Mouse (Mus musculus): Measurements from ENCODE around the gene Hsdl1.

Hsdl1 gene

GRCm38 (mm10) chr8:119528762-119529161 lies 46.2 kb downstream of the Hsdl1 start:
- DNase-seq: no peak

- DNase-seq: no peak
Measured at GRCm38 (mm10) chr8:119520102-119520501, 54.9 kb downstream of the Hsdl1 start.

GRCm38 (mm10) chr8:119516674-119517073 lies 58.3 kb downstream of the Hsdl1 start:
- DNase-seq: no peak

GRCm38 (mm10) chr8:119515767-119516166 lies 59.2 kb downstream of the Hsdl1 start:
- DNase-seq: no peak

GRCm38 (mm10) chr8:119514940-119515339 lies 60.0 kb downstream of the Hsdl1 start:
- no peak for DNase-seq

- no peak for DNase-seq
Measured at GRCm38 (mm10) chr8:119513405-119513804, 61.6 kb downstream of the Hsdl1 start.
